Mouse (Mus musculus): Measurements from ENCODE around the gene Nol4l.

GRCm38 (mm10) chr2:153469317-153469716 is 60.5 kb downstream of the Nol4l start:
- TF ChIP-seq POLR2A (IDR thresholded peaks at IDR 0.05; ENCODE audit: borderline replicate concordance, insufficient read depth, low read length) (no peak), CTCF (IDR thresholded peaks at IDR 0.05; ENCODE audit: borderline replicate concordance, insufficient read depth, low read depth, low read length) (no peak)

Measured in cerebellum, adult 2 months (tissue).